Mouse (Mus musculus): Measurements from ENCODE around the gene Atp8b5. TPM values are rescaled to one million over a fixed set of nuclear protein-coding genes. Genes with fewer than 3 reads are reported as not detected.

Atp8b5 gene
- polyA plus RNA-seq, 1 experiment = 27.9 TPM

DNA sequence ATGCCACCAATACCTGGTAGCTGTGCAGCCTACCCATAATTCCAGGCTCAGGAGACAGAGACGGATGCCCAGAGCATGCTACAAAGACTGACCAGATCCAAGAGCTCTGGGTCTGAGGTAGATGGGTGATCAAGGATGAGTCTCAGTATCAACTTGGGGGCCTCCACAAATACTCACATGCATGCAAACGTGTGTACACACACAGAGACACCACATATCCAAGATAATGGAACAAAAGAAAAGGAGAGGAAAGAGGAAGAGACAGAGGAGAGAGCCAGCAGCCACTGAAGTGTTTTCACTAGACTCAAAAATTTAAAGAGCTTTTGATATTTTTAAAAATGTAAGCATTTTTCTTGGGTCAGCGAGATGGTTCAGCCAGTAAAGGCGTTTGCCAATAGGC, 151.5 kb downstream of the Atp8b5 start:
- Histone ChIP-seq H3K27me3 (ENCODE audit: control insufficient read depth, insufficient read depth, low read length) (no peaks in the 10 kb centered on the region), H3K4me3 (ENCODE audit: control insufficient read depth, low read depth, low read length) (no peak overlapping the region), H3K4me1 (ENCODE audit: control insufficient read depth, insufficient read depth, low read length) (no peaks in the 10 kb centered on the region; the same call in none of the 2 replicates), H3K36me3 (ENCODE audit: control insufficient read depth, insufficient read depth, low read length) (no peaks in the 10 kb centered on the region; the same call in 1 of the 2 replicates), H3K27ac (ENCODE audit: control insufficient read depth, insufficient read depth, low read depth, low read length) (no peak overlapping the region)
- TF ChIP-seq POLR2A (IDR thresholded peaks at IDR 0.05; ENCODE audit: control insufficient read depth, low read depth, low read length) (no peak), CTCF (IDR thresholded peaks at IDR 0.05; ENCODE audit: control insufficient read depth, insufficient read depth, insufficient replicate concordance, low read depth, low read length) (no peak)

DNA sequence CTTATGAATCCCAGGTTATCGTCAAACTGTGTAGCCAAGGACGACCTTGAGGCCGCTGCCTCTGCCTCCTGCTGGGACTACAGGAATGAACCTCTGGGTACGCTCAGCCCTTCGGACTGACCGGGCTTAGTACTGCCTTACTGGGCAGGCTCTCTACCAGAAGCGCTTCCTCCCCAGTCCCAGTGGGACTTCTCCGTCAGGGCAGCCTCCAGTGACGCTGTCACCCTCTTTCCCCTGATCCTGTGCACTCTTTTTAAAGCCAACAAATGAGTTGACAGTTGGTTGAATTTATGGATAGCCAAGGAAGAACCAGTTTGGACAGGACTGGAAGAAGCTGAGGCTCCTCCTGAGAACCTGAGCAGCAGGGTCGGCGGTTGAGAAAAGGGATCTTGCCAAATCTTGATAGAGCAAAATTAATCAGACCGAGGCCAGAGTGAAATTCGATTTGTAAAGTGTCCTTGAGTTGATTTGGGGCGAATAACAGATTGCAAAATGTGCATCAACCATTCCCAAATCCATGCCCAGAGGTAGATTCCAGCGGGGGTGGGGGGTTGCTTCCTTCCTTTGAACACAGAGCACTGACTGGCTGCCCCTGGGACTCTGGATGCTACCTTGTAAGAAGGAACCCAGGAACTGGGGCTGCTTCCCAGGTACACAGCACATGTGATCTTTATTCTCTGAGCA, 152.2 kb downstream of the Atp8b5 start:
- Histone ChIP-seq H3K4me1 (ENCODE audit: control insufficient read depth, insufficient read depth, low read length) (no peaks in the 10 kb centered on the region; the same call in none of the 2 replicates), H3K27ac (ENCODE audit: control insufficient read depth, insufficient read depth, low read depth, low read length) (no peak overlapping the region), H3K4me3 (ENCODE audit: control insufficient read depth, low read depth, low read length) (no peak overlapping the region), H3K27me3 (ENCODE audit: control insufficient read depth, insufficient read depth, low read length) (no peaks in the 10 kb centered on the region), H3K36me3 (ENCODE audit: control insufficient read depth, insufficient read depth, low read length) (no peaks in the 10 kb centered on the region; the same call in 1 of the 2 replicates)
- TF ChIP-seq POLR2A (IDR thresholded peaks at IDR 0.05; ENCODE audit: control insufficient read depth, low read depth, low read length) (0 out of 2 replicates have a peak, but pooled peaks have one; percentile 15), CTCF (IDR thresholded peaks at IDR 0.05; ENCODE audit: control insufficient read depth, insufficient read depth, insufficient replicate concordance, low read depth, low read length) (no peak)

DNA sequence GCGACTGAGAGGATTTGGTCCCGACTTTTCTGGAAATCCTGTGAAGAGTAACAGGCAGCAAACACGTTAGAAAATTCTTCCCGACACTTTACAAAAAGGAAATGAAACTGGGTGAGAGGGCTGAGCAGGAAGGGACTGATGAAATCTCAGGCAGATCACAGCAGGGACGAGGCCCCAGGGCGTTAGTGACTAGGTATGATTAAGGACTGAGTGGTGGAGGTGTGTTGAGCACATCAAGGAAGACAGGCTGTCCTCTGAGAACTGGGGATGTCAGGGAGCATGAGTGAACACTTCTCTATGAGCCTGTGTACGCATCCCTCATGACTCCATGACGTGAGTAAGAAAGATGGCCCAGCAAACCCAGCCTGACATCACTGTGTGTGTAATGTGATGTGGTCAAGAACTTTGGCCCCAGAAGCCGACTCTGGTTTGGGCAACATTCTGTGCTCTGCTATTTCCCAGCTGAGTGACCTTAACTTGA, 152.9 kb downstream of the Atp8b5 start:
- H3K4me1 ChIP-seq (ENCODE audit: control insufficient read depth, insufficient read depth, low read length) = no peaks in the 10 kb centered on the region; the same call in none of the 2 replicates
- no peak overlapping the region for H3K27ac ChIP-seq (ENCODE audit: control insufficient read depth, insufficient read depth, low read depth, low read length)
- H3K4me3 ChIP-seq (ENCODE audit: control insufficient read depth, low read depth, low read length) = no peak overlapping the region
- H3K27me3 ChIP-seq (ENCODE audit: control insufficient read depth, insufficient read depth, low read length) = no peaks in the 10 kb centered on the region
- TF ChIP-seq POLR2A (IDR thresholded peaks at IDR 0.05; ENCODE audit: control insufficient read depth, low read depth, low read length) = no peak
- H3K36me3 ChIP-seq (ENCODE audit: control insufficient read depth, insufficient read depth, low read length) = no peaks in the 10 kb centered on the region; the same call in 1 of the 2 replicates

DNA sequence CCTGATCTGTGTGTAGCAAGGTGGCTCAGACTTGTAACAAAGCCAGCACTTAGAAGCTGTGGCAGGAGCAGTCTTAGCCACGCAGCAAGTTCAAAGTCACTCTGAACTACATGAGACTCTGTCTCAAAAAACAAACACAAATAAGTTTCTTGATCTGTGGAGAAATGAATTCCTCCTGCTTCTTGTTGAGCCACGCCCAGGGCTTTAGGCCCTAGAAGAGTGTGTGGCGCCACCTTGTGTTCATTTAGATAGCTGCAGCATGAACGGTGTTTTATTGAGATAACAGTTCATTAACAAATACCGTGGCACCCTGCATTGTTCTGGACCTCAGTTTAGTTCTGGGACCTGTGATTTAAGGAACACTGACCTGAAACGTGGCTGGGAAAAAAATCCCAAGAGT, 153.3 kb downstream of the Atp8b5 start:
- no peaks in the 10 kb centered on the region; the same call in 1 of the 2 replicates for H3K36me3 ChIP-seq (ENCODE audit: control insufficient read depth, insufficient read depth, low read length)
- no peak overlapping the region for H3K4me3 ChIP-seq (ENCODE audit: control insufficient read depth, low read depth, low read length)
- H3K27me3 ChIP-seq (ENCODE audit: control insufficient read depth, insufficient read depth, low read length) = no peaks in the 10 kb centered on the region
- peak; percentile 69; the same call in 1 of the 2 replicates for TF ChIP-seq CTCF (IDR thresholded peaks at IDR 0.05; ENCODE audit: control insufficient read depth, insufficient read depth, insufficient replicate concordance, low read depth, low read length)
- TF ChIP-seq POLR2A (IDR thresholded peaks at IDR 0.05; ENCODE audit: control insufficient read depth, low read depth, low read length) = no peak
- H3K4me1 ChIP-seq (ENCODE audit: control insufficient read depth, insufficient read depth, low read length) = peaks cover 4% of the 10 kb centered on the region
- H3K27ac ChIP-seq (ENCODE audit: control insufficient read depth, insufficient read depth, low read depth, low read length) = no peak overlapping the region

DNA sequence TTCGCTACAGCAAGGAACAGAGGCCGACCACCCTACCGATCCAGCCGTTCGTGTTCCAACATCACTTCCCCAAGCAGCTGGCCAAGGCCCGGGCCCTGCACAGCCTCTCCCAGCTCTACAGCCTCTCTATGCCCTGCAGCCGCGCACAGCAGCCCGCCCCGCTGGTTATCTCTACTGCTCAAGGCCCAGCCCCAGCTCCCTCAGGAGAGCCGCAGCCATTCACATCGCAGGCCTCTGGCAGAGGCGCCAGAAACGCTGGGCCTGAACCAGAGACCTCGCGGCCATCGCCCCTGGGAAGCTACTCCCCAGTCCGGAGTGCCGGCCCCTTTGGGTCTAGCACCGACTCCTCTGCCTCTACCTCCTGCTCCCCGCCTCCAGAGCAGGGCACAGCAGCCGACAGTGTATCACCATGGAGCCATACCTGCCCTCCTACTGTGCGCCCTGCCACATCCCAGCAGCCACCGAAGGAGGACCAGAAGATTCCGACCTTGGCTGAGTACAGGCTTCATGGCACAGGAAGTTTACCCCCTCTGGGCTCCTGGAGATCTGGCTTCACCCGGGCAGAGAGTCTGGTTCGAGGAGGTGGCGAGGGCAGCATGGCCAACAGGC, 154.8 kb downstream of the Atp8b5 start:
- Histone ChIP-seq H3K27ac (ENCODE audit: control insufficient read depth, insufficient read depth, low read depth, low read length) (no peak overlapping the region), H3K27me3 (ENCODE audit: control insufficient read depth, insufficient read depth, low read length) (no peaks in the 10 kb centered on the region), H3K4me3 (ENCODE audit: control insufficient read depth, low read depth, low read length) (no peak overlapping the region), H3K4me1 (ENCODE audit: control insufficient read depth, insufficient read depth, low read length) (peaks cover 16% of the 10 kb centered on the region), H3K36me3 (ENCODE audit: control insufficient read depth, insufficient read depth, low read length) (no peaks in the 10 kb centered on the region; the same call in 1 of the 2 replicates)
- TF ChIP-seq CTCF (IDR thresholded peaks at IDR 0.05; ENCODE audit: control insufficient read depth, insufficient read depth, insufficient replicate concordance, low read depth, low read length) (no peak), POLR2A (IDR thresholded peaks at IDR 0.05; ENCODE audit: control insufficient read depth, low read depth, low read length) (no peak)

Other genes with a start within 250 kb of the Atp8b5 start
- 36.3 and 42.0 TPM in 2 replicates for gene Pigo, start 241.3 kb upstream of the Atp8b5 start, polyA plus RNA-seq (2012; rRNA removed)
- 19.8 and 22.7 TPM in 2 replicates for gene Stoml2, start 235.4 kb upstream of the Atp8b5 start, polyA plus RNA-seq (2012; rRNA removed)
- 41.4 and 46.3 TPM in 2 replicates for gene Fam214b, start 220.9 kb upstream of the Atp8b5 start, polyA plus RNA-seq (2012; rRNA removed)
- gene Unc13b, start 208.2 kb upstream of the Atp8b5 start, polyA plus RNA-seq (2012; rRNA removed) = 17.4 and 20.6 TPM in 2 replicates
- gene Rusc2, start 114.8 kb downstream of the Atp8b5 start, polyA plus RNA-seq (2012; rRNA removed) = 24.1 and 30.0 TPM in 2 replicates
- 1.6 and 2.2 TPM in 2 replicates for gene Fam166b, start 162.0 kb downstream of the Atp8b5 start, polyA plus RNA-seq (2012; rRNA removed)
- 935 and 983 TPM in 2 replicates for gene Tesk1, start 174.8 kb downstream of the Atp8b5 start, polyA plus RNA-seq (2012; rRNA removed)
- 0.34 and 0.63 TPM in 2 replicates for gene Cd72, start 187.5 kb downstream of the Atp8b5 start, polyA plus RNA-seq (2012; rRNA removed)
- not detected in 2 replicates for gene Sit1, start 216.6 kb downstream of the Atp8b5 start, polyA plus RNA-seq (2012; rRNA removed)
- gene Ccdc107, start 225.7 kb downstream of the Atp8b5 start, polyA plus RNA-seq (2012; rRNA removed) = 33.5 and 46.6 TPM in 2 replicates
- 26.6 and 27.3 TPM in 2 replicates for gene Arhgef39, start 232.5 kb downstream of the Atp8b5 start, polyA plus RNA-seq (2012; rRNA removed)
- gene Car9, start 239.8 kb downstream of the Atp8b5 start, polyA plus RNA-seq (2012; rRNA removed) = 0.07 and 0.38 TPM in 2 replicates